Mouse (Mus musculus): ENCODE data around the gene Lmf2.
A peak's percentile ranks its signal among the peaks of the same experiment; 100 is the strongest.

- TF ChIP-seq CTCF (IDR thresholded peaks at IDR 0.05; ENCODE audit: borderline replicate concordance, insufficient read depth, low read depth, low read length) (no peak), POLR2A (IDR thresholded peaks at IDR 0.05; ENCODE audit: borderline replicate concordance, insufficient read depth, low read length) (peak; percentile 75; the same call in 1 of the 2 replicates)
Measured at GRCm38 (mm10) chr15:89355241-89356187, at the start of gene Lmf2, which contains the start of gene Ncaph2.
